Mouse (Mus musculus): ENCODE measurements around the gene Fzd4. TPM values are rescaled to one million over a fixed set of nuclear protein-coding genes. Genes with fewer than 3 reads are reported as not detected.
A peak's percentile ranks its signal among the peaks of the same experiment; 100 is the strongest.

The Fzd4 gene
- total RNA-seq (2021) = 10 to 100 TPM; 46.3 to 49.3 TPM

GRCm38 (mm10) chr7:89404081-89404733, at the start of gene Fzd4, which contains the start of gene Tmem135:
Gene Fzd4 (plus strand): TSS chr7:89404355.
Gene Tmem135 (minus strand): TSS chr7:89404222.
- DNase-seq = peak; percentile 95
- intact Hi-C loops (cut with DNase I) = loop anchor here (5.0 kb wide), 1 partner anchor 137 kb away; no protein-coding TSS in a partner anchor

- intact Hi-C loops (cut with DNase I) = no loop called here
- DNase-seq = no peak
Observed at GRCm38 (mm10) chr7:89355519-89356255, 48.5 kb upstream of the Fzd4 start.

- DNase-seq = peak in 1 of 2 experiments; percentile 19
- intact Hi-C loops (cut with DNase I) = no loop called here
Observed at GRCm38 (mm10) chr7:89356307-89356706, 47.8 kb upstream of the Fzd4 start.

GRCm38 (mm10) chr7:89363975-89364374, 40.2 kb upstream of the Fzd4 start:
- intact Hi-C loops (cut with DNase I) = loop anchor here (2.0 kb wide), 1 partner anchor 195 kb away; no protein-coding TSS in a partner anchor
- no peak for DNase-seq

- intact Hi-C loops (cut with DNase I) = no loop called here
Observed at GRCm38 (mm10) chr7:89365135-89365880, 38.8 kb upstream of the Fzd4 start.

GRCm38 (mm10) chr7:89367643-89368042, 36.5 kb upstream of the Fzd4 start:
- intact Hi-C loops (cut with DNase I) = loop anchor here (1.0 kb wide), 1 partner anchor 199 kb away; no protein-coding TSS in a partner anchor
- peak; percentile 27 to 43 for DNase-seq

More at GRCm38 (mm10) chr7:89365135-89365880, 38.8 kb upstream of the Fzd4 start:
- DNase-seq = no peak

- intact Hi-C loops (cut with DNase I) = loop anchor here (1.0 kb wide), 1 partner anchor 48 kb away; no protein-coding TSS in a partner anchor
- no peak for DNase-seq
Observed at GRCm38 (mm10) chr7:89370086-89370485, 34.1 kb upstream of the Fzd4 start.

- intact Hi-C loops (cut with DNase I) = loop anchor here (1.0 kb wide), 1 partner anchor 47 kb away; no protein-coding TSS in a partner anchor
- DNase-seq = peak; percentile 70 to 73
Observed at GRCm38 (mm10) chr7:89370917-89371316, 33.2 kb upstream of the Fzd4 start.

- no peak for DNase-seq
- intact Hi-C loops (cut with DNase I) = no loop called here
Observed at GRCm38 (mm10) chr7:89371623-89372295, 32.4 kb upstream of the Fzd4 start.

GRCm38 (mm10) chr7:89380935-89381705, 23.0 kb upstream of the Fzd4 start:
- no peak for DNase-seq
- intact Hi-C loops (cut with DNase I) = no loop called here

- intact Hi-C loops (cut with DNase I) = no loop called here
- no peak for DNase-seq
Observed at GRCm38 (mm10) chr7:89382892-89383291, 21.3 kb upstream of the Fzd4 start.

- no peak for DNase-seq
- intact Hi-C loops (cut with DNase I) = no loop called here
Observed at GRCm38 (mm10) chr7:89388981-89389380, 15.2 kb upstream of the Fzd4 start.

- intact Hi-C loops (cut with DNase I) = no loop called here
Observed at GRCm38 (mm10) chr7:89390660-89391059, 13.5 kb upstream of the Fzd4 start.

GRCm38 (mm10) chr7:89391281-89391680, 12.9 kb upstream of the Fzd4 start:
- intact Hi-C loops (cut with DNase I) = no loop called here
- DNase-seq = no peak

More at GRCm38 (mm10) chr7:89390660-89391059, 13.5 kb upstream of the Fzd4 start:
- DNase-seq = no peak

- DNase-seq = no peak
- intact Hi-C loops (cut with DNase I) = no loop called here
Observed at GRCm38 (mm10) chr7:89391831-89392230, 12.3 kb upstream of the Fzd4 start.

GRCm38 (mm10) chr7:89392388-89392787, 11.8 kb upstream of the Fzd4 start:
- no peak for DNase-seq

GRCm38 (mm10) chr7:89392825-89393224, 11.3 kb upstream of the Fzd4 start:
- DNase-seq = no peak
- intact Hi-C loops (cut with DNase I) = no loop called here

More at GRCm38 (mm10) chr7:89392388-89392787, 11.8 kb upstream of the Fzd4 start:
- intact Hi-C loops (cut with DNase I) = no loop called here

GRCm38 (mm10) chr7:89395399-89395798, 8.8 kb upstream of the Fzd4 start:
- intact Hi-C loops (cut with DNase I) = loop anchor here (5.0 kb wide), 1 partner anchor 43 kb away; no protein-coding TSS in a partner anchor
- no peak for DNase-seq

- DNase-seq = no peak
- intact Hi-C loops (cut with DNase I) = loop anchor here (5.0 kb wide), 1 partner anchor 44 kb away; no protein-coding TSS in a partner anchor
Observed at GRCm38 (mm10) chr7:89396386-89396785, 7.8 kb upstream of the Fzd4 start.

All from heart, postnatal 10 days (tissue).